Mouse (Mus musculus): Measurements from ENCODE around the gene Slx4ip. TPM values are rescaled to one million over a fixed set of nuclear protein-coding genes. Genes with fewer than 3 reads are reported as not detected.

Gene Slx4ip
- polyA plus RNA-seq, 1 experiment from 2014 or later: 2.8 TPM

DNA sequence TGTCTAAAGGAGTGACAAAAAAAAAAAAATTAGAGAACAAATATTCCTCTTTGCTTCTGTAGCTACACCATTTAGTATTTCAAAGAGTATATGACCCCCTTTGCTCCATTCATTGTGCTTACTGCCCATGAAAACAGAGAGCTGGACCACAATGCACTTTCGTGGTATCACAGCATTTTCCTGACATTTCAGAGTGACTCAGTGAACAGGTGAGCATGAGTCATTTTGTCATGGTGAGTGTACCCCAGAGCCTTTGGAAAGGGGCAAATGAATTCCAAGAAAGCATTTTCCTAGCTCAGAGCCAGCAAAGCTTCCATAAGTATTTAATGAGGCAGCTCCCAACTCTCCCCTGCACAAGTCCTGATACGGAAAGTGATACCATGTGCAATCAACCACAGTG is 153.1 kb downstream of the Slx4ip start:
- Histone ChIP-seq H3K4me2 (replicated peaks; ENCODE audit: low read depth) (no peak overlapping the region), H3K27me3 (replicated peaks; ENCODE audit: control insufficient read depth, insufficient read depth, low read length) (no peaks in the 10 kb centered on the region), H3K4me1 (replicated peaks; ENCODE audit: control insufficient read depth, insufficient read depth, low read length) (no peaks in the 10 kb centered on the region), H3K36me3 (ENCODE audit: control insufficient read depth, insufficient read depth) (no peaks in the 10 kb centered on the region), H3K27ac (ENCODE audit: low read depth, low read length) (no peak overlapping the region), H3K9ac (ENCODE audit: low read depth, low read length) (no peak overlapping the region), H3K4me3 (ENCODE audit: low read depth, low read length) (no peak overlapping the region), H3K9me3 (ENCODE audit: control insufficient read depth) (no peaks in the 10 kb centered on the region)
- no peak for ATAC-seq
- 91% methylated on average over 2 of the region's 2 CpGs for WGBS
- no peak for TF ChIP-seq CTCF (IDR thresholded peaks at IDR 0.05; ENCODE audit: low read depth)

DNA sequence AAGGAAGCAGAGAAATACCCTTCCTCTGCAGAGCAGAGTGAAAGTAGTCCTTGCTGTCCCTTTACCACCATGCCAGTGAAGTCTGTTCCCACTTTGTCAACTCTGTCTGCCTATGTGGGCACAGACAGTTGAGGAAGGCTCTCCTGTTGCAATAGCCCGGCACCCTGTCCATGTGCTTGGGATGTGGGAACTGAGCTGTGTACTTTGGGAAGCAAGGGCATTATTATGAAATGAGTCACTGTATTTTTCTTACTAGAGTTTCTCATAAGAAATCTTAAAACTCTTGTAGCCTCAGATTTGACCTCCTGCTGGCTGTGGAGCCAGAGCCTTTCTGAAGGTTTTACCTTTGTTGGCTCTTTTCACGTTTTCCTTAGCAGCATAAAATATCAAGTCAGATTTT is 158.3 kb downstream of the Slx4ip start:
- no peak overlapping the region for H3K4me3 ChIP-seq (ENCODE audit: low read depth, low read length)
- 72% methylated on average over 2 of the region's 2 CpGs for WGBS
- no peak overlapping the region for H3K27ac ChIP-seq (ENCODE audit: low read depth, low read length)
- H3K36me3 ChIP-seq (ENCODE audit: control insufficient read depth, insufficient read depth): no peaks in the 10 kb centered on the region
- no peaks in the 10 kb centered on the region for H3K9me3 ChIP-seq (ENCODE audit: control insufficient read depth)
- H3K4me1 ChIP-seq (replicated peaks; ENCODE audit: control insufficient read depth, insufficient read depth, low read length): no peaks in the 10 kb centered on the region
- H3K9ac ChIP-seq (ENCODE audit: low read depth, low read length): no peak overlapping the region
- ATAC-seq: no peak
- no peaks in the 10 kb centered on the region for H3K27me3 ChIP-seq (replicated peaks; ENCODE audit: control insufficient read depth, insufficient read depth, low read length)
- TF ChIP-seq CTCF (IDR thresholded peaks at IDR 0.05; ENCODE audit: low read depth): no peak
- H3K4me2 ChIP-seq (replicated peaks; ENCODE audit: low read depth): no peak overlapping the region

DNA sequence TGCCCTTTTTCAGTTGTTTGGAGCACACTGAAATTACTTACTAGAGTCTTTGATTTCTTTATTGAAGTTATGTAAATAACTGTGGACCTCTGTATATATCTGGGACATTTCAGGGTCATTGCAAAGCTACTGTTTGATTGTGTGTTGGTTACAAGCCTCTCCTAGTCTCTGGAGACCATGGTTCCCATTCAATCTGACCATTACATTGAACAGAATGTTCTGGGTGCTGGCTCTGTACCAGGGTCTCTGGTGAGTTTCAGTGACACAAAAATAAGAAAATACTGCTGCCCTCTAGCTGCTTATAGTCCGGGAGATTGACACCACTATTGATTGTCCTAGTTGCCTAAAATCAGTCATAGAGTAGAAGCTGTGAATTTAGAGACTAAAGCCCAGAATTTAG is 158.9 kb downstream of the Slx4ip start:
- H3K4me1 ChIP-seq (replicated peaks; ENCODE audit: control insufficient read depth, insufficient read depth, low read length): no peaks in the 10 kb centered on the region
- H3K4me2 ChIP-seq (replicated peaks; ENCODE audit: low read depth): no peak overlapping the region
- no peak overlapping the region for H3K9ac ChIP-seq (ENCODE audit: low read depth, low read length)
- 68% methylated on average over 1 of the region's 1 CpGs for WGBS
- H3K9me3 ChIP-seq (ENCODE audit: control insufficient read depth): no peaks in the 10 kb centered on the region
- no peak for ATAC-seq
- H3K27me3 ChIP-seq (replicated peaks; ENCODE audit: control insufficient read depth, insufficient read depth, low read length): no peaks in the 10 kb centered on the region
- no peak overlapping the region for H3K27ac ChIP-seq (ENCODE audit: low read depth, low read length)
- no peak overlapping the region for H3K4me3 ChIP-seq (ENCODE audit: low read depth, low read length)
- no peaks in the 10 kb centered on the region for H3K36me3 ChIP-seq (ENCODE audit: control insufficient read depth, insufficient read depth)
- no peak for TF ChIP-seq CTCF (IDR thresholded peaks at IDR 0.05; ENCODE audit: low read depth)

DNA sequence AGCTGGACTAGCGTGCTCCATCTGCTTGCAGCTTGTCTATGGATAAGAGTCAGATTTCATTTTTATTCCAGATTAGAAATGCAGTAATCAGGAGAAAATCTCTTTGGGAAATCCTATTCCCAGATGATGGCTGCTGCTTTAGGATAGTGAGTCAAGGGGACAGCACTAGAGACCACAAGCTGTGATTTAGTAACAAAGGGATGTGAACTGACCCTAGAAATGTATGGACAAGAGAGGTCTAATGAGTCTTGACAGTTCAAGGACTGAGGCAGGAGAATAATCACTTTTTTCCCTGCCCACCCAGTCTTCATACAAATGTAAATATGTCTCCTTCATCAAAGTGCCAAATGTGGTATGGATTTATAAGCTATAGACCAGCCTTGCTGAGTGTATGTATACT is 172.8 kb downstream of the Slx4ip start:
- Histone ChIP-seq H3K36me3 (ENCODE audit: control insufficient read depth, insufficient read depth) (no peaks in the 10 kb centered on the region), H3K27me3 (replicated peaks; ENCODE audit: control insufficient read depth, insufficient read depth, low read length) (no peaks in the 10 kb centered on the region), H3K9ac (ENCODE audit: low read depth, low read length) (no peak overlapping the region), H3K4me1 (replicated peaks; ENCODE audit: control insufficient read depth, insufficient read depth, low read length) (no peaks in the 10 kb centered on the region), H3K4me3 (ENCODE audit: low read depth, low read length) (no peak overlapping the region), H3K27ac (ENCODE audit: low read depth, low read length) (no peak overlapping the region), H3K9me3 (ENCODE audit: control insufficient read depth) (no peaks in the 10 kb centered on the region), H3K4me2 (replicated peaks; ENCODE audit: low read depth) (no peak overlapping the region)
- WGBS: 95% methylated on average over 1 of the region's 1 CpGs
- TF ChIP-seq CTCF (IDR thresholded peaks at IDR 0.05; ENCODE audit: low read depth): no peak
- ATAC-seq: no peak

DNA sequence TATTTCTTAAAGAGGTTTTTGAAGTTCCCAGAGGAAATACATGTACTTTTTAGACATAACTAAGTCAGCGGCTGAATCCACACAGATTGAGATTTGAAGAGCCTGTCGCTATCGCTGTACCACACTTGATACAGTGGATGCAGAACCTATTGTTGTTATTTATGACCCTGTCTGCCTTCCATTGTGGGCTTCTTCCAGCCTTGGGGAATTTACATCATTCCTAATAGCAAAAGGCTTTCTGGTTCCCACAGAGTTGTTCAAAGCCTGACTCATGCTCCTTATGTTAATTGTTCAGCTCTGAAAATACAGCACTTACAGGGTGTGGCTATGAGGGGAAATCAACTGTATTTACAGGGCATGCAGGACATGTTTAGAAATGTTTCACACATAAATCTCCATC is 173.5 kb downstream of the Slx4ip start:
- H3K4me3 ChIP-seq (ENCODE audit: low read depth, low read length): no peak overlapping the region
- no peaks in the 10 kb centered on the region for H3K27me3 ChIP-seq (replicated peaks; ENCODE audit: control insufficient read depth, insufficient read depth, low read length)
- H3K36me3 ChIP-seq (ENCODE audit: control insufficient read depth, insufficient read depth): no peaks in the 10 kb centered on the region
- H3K4me1 ChIP-seq (replicated peaks; ENCODE audit: control insufficient read depth, insufficient read depth, low read length): no peaks in the 10 kb centered on the region
- TF ChIP-seq CTCF (IDR thresholded peaks at IDR 0.05; ENCODE audit: low read depth): no peak
- H3K9me3 ChIP-seq (ENCODE audit: control insufficient read depth): no peaks in the 10 kb centered on the region
- ATAC-seq: no peak
- H3K27ac ChIP-seq (ENCODE audit: low read depth, low read length): no peak overlapping the region
- H3K9ac ChIP-seq (ENCODE audit: low read depth, low read length): no peak overlapping the region
- WGBS: 76% methylated on average over 3 of the region's 3 CpGs
- no peak overlapping the region for H3K4me2 ChIP-seq (replicated peaks; ENCODE audit: low read depth)

DNA sequence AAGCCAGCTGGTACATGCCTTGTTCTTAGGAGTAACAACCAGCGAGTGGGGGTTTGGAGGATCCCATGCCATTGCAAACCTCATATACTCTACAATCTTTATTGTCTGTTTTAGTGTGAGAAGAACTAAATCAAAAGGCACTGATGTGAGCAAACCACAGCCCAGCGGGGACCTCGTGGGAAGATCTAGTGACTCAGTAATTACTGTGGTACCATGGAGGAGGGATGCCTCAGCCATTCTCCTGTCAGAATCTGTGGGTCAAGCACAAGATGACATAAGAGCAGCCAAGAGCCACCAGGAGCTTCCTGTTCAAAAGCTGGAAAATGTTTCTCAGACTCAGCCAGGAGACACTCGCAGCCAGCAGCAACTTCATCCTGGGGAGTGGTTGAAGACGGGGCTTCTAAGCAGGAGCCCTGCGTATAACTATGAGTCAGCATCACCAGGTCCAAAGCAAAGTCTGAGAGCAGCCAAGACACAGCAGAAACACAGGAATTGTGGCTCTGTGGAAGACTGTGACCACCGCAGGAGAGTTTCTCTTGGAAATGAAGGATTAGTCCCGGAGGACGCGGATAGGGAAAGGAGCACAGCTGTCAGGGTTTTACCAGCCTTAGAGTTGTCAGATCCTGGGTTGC is 176.6 kb downstream of the Slx4ip start:
- H3K27ac ChIP-seq (ENCODE audit: low read depth, low read length): no peak overlapping the region
- no peaks in the 10 kb centered on the region for H3K4me1 ChIP-seq (replicated peaks; ENCODE audit: control insufficient read depth, insufficient read depth, low read length)
- H3K9ac ChIP-seq (ENCODE audit: low read depth, low read length): no peak overlapping the region
- ATAC-seq: no peak
- no peak for TF ChIP-seq CTCF (IDR thresholded peaks at IDR 0.05; ENCODE audit: low read depth)
- H3K36me3 ChIP-seq (ENCODE audit: control insufficient read depth, insufficient read depth): no peaks in the 10 kb centered on the region
- H3K9me3 ChIP-seq (ENCODE audit: control insufficient read depth): no peaks in the 10 kb centered on the region
- H3K27me3 ChIP-seq (replicated peaks; ENCODE audit: control insufficient read depth, insufficient read depth, low read length): no peaks in the 10 kb centered on the region
- 77% methylated on average over 10 of the region's 10 CpGs for WGBS
- no peak overlapping the region for H3K4me3 ChIP-seq (ENCODE audit: low read depth, low read length)
- H3K4me2 ChIP-seq (replicated peaks; ENCODE audit: low read depth): no peak overlapping the region

Data from intestine, postnatal 0 days (tissue).